Comparison of ENCODE assay signal across 9 mouse cellular contexts in genomic region chr15:97664981-97665668, GRCm38 (mm10). TPM values are rescaled to one million over a fixed set of nuclear protein-coding genes. Genes with fewer than 3 reads are reported as not detected.
DNase-seq lines count a peak whose midpoint lies in the region; ATAC-seq and TF ChIP-seq lines count a peak whose summit lies in the region.
"Had no signal": no experiment of that assay in that cellular context is flagged by ENCODE, and none has a peak within 500 bp of the region (broad histone marks: within the 10 kb centered on the region; RNA-seq: fewer than 3 reads in every experiment).

No protein-coding gene starts in this region.

- TF ChIP-seq CTCF in intestine, postnatal 0 days (IDR thresholded peaks at IDR 0.05; ENCODE audit: low read depth): peak; percentile 76
- TF ChIP-seq CTCF in C2C12 (IDR thresholded peaks at IDR 0.05; ENCODE audit: control insufficient read depth, insufficient read depth, insufficient read length): peak; percentile 46
- TF ChIP-seq CTCF in liver, embryonic 14.5 days (IDR thresholded peaks at IDR 0.05; ENCODE audit: low read depth): peak; percentile 82

- intact Hi-C loops in gastrocnemius, postnatal 36 days (cut with DNase I): no loop called here

- no peaks in the 10 kb centered on the region for H3K4me1 ChIP-seq in intestine, postnatal 0 days (replicated peaks; ENCODE audit: control insufficient read depth, insufficient read depth, low read length)
- no peaks in the 10 kb centered on the region for H3K4me1 ChIP-seq in intestine, embryonic 15.5 days (replicated peaks)
- no peaks in the 10 kb centered on the region for H3K4me1 ChIP-seq in liver, embryonic 14.5 days (replicated peaks; ENCODE audit: control insufficient read depth in 2 of 2, insufficient read depth in 2 of 2, low read length in 1 of 2)
- H3K4me1 ChIP-seq: lung, embryonic 15.5 days had no signal

- H3K79me3 ChIP-seq in C2C12 (ENCODE audit: low read depth): no peaks in the 10 kb centered on the region

- no peaks in the 10 kb centered on the region for H3K79me2 ChIP-seq in C2C12 (ENCODE audit: control insufficient read depth, insufficient read depth)

- H3K27ac ChIP-seq in intestine, postnatal 0 days (ENCODE audit: low read depth, low read length): no peak overlapping the region
- no peak overlapping the region for H3K27ac ChIP-seq in intestine, embryonic 15.5 days
- H3K27ac ChIP-seq in liver, embryonic 14.5 days: no peak overlapping the region
- H3K27ac ChIP-seq: lung, embryonic 15.5 days had no signal

- no peak overlapping the region for H3K4me2 ChIP-seq in intestine, postnatal 0 days (replicated peaks; ENCODE audit: low read depth)
- H3K4me2 ChIP-seq in intestine, embryonic 15.5 days (replicated peaks): no peak overlapping the region
- no peak overlapping the region for H3K4me2 ChIP-seq in liver, embryonic 14.5 days (ENCODE audit: low read depth)
- H3K4me2 ChIP-seq: lung, embryonic 15.5 days had no signal

- no peak overlapping the region for H3K9ac ChIP-seq in intestine, postnatal 0 days (ENCODE audit: low read depth, low read length)
- H3K9ac ChIP-seq in intestine, embryonic 15.5 days: no peak overlapping the region
- H3K9ac ChIP-seq in liver, embryonic 14.5 days (replicated peaks): no peak overlapping the region
- H3K9ac ChIP-seq: lung, embryonic 15.5 days had no signal

- ATAC-seq in intestine, postnatal 0 days: no peak
- no peak for ATAC-seq in intestine, embryonic 15.5 days
- no peak for ATAC-seq in liver, embryonic 14.5 days (ENCODE audit: insufficient read depth)

- 64% methylated on average over 16 of the region's 16 CpGs for WGBS in intestine, postnatal 0 days
- WGBS in intestine, embryonic 15.5 days: 64% methylated on average over 16 of the region's 16 CpGs
- WGBS in liver, embryonic 14.5 days (ENCODE audit: insufficient replicate concordance): 48% methylated on average over 16 of the region's 16 CpGs

- no peaks in the 10 kb centered on the region for H3K27me3 ChIP-seq in intestine, postnatal 0 days (replicated peaks; ENCODE audit: control insufficient read depth, insufficient read depth, low read length)
- H3K27me3 ChIP-seq in intestine, embryonic 15.5 days (replicated peaks): no peaks in the 10 kb centered on the region
- H3K27me3 ChIP-seq in C2C12 (ENCODE audit: control insufficient read depth, insufficient read depth, insufficient read length): peaks cover 3% of the 10 kb centered on the region
- H3K27me3 ChIP-seq in liver, embryonic 14.5 days (ENCODE audit: control insufficient read depth, insufficient read depth, low read length): no peaks in the 10 kb centered on the region
- H3K27me3 ChIP-seq: lung, embryonic 15.5 days had no signal

- no peak for TF ChIP-seq EP300 in liver, embryonic 14.5 days (IDR thresholded peaks at IDR 0.05; ENCODE audit: low read depth)

- DNase-seq in NIH3T3 (ENCODE audit: low read depth): peak; percentile 55
- DNase-seq in liver, embryonic 14.5 days (ENCODE audit: low read depth in 3 of 3, low spot score in 3 of 3): peak; percentile 22 to 44 (median 35)
- DNase-seq in right cerebral cortex, postnatal 14 days: no peak
- no peak for DNase-seq in adrenal gland, postnatal 25 days
- no peak for DNase-seq in gastrocnemius, postnatal 36 days

- H3ac ChIP-seq in C2C12 (ENCODE audit: control insufficient read depth, insufficient read length, low read depth): no peak overlapping the region

- no peaks in the 10 kb centered on the region for H3K36me3 ChIP-seq in intestine, postnatal 0 days (ENCODE audit: control insufficient read depth, insufficient read depth)
- H3K36me3 ChIP-seq in intestine, embryonic 15.5 days: no peaks in the 10 kb centered on the region
- H3K36me3 ChIP-seq in C2C12 (ENCODE audit: control insufficient read depth, insufficient read depth): no peaks in the 10 kb centered on the region
- H3K36me3 ChIP-seq in liver, embryonic 14.5 days (replicated peaks; ENCODE audit: control insufficient read depth, insufficient read depth, low read depth): no peaks in the 10 kb centered on the region
- H3K36me3 ChIP-seq: lung, embryonic 15.5 days had no signal

- H3K9me3 ChIP-seq in intestine, postnatal 0 days (ENCODE audit: control insufficient read depth): no peaks in the 10 kb centered on the region
- H3K9me3 ChIP-seq in intestine, embryonic 15.5 days: no peaks in the 10 kb centered on the region
- H3K9me3 ChIP-seq in liver, embryonic 14.5 days (ENCODE audit: control insufficient read depth, low read length): no peaks in the 10 kb centered on the region
- H3K9me3 ChIP-seq: lung, embryonic 15.5 days had no signal

- no peak overlapping the region for H3K4me3 ChIP-seq in intestine, postnatal 0 days (ENCODE audit: low read depth, low read length)
- no peak overlapping the region for H3K4me3 ChIP-seq in intestine, embryonic 15.5 days (replicated peaks)
- no peak overlapping the region for H3K4me3 ChIP-seq in C2C12 (ENCODE audit: insufficient read depth, poor library complexity, severe bottlenecking)
- H3K4me3 ChIP-seq in liver, embryonic 14.5 days (ENCODE audit: insufficient read depth in 1 of 2, low read depth in 2 of 2, low read length in 2 of 2): no peak overlapping the region
- H3K4me3 ChIP-seq: lung, embryonic 15.5 days had no signal

TF ChIP-seq in C2C12, 6 proteins besides CTCF, POLR2A, EP300 and RAD21:
- TF ChIP-seq FOSL1 (IDR thresholded peaks at IDR 0.05; ENCODE audit: insufficient read depth, low read length, poor library complexity, severe bottlenecking) (no peak), MYOG (IDR thresholded peaks at IDR 0.05; ENCODE audit: control insufficient read depth, extremely low read depth, insufficient read length) (no peak), CEBPB (IDR thresholded peaks at IDR 0.05; ENCODE audit: low read depth) (no peak), MAX (IDR thresholded peaks at IDR 0.05) (no peak), USF1 (IDR thresholded peaks at IDR 0.05; ENCODE audit: low read depth) (no peak), MYOD1 (IDR thresholded peaks at IDR 0.05; ENCODE audit: control insufficient read depth, insufficient read length, low read depth) (no peak)

RNA-seq across cellular contexts. Expression of gene Rpap3, which starts 40.5 kb away (rescaled TPM):
- 11.8 and 12.0 TPM in 2 replicates for polyA plus RNA-seq in intestine, postnatal 0 days (2015; fragmentation: Nextera tagmentation; extraction: Ambion mirVana)
- polyA plus RNA-seq in intestine, embryonic 15.5 days (2015; fragmentation: Nextera tagmentation; extraction: Ambion mirVana): 19.8 and 24.0 TPM in 2 replicates
- polyA plus RNA-seq in C2C12 (2012; fragmentation: generic; extraction: Trizol): 16.4 TPM
- 3.4 and 6.8 TPM in 2 replicates for polyA plus RNA-seq in liver, embryonic 14.5 days (2012; rRNA removed)
- polyA plus RNA-seq in liver, embryonic 14.5 days (2014; fragmentation: Nextera tagmentation; extraction: Ambion mirVana): 11.2 and 11.4 TPM in 2 replicates
- total RNA-seq in adrenal gland, postnatal 25 days (2021): 20.1 and 25.4 TPM in 2 replicates
- total RNA-seq in gastrocnemius, postnatal 36 days (2021): 10 to 100 TPM in 1 of 2 experiments, 1 to 10 TPM in 1; 9.8 to 12.4 TPM

Comparison
In these comparisons a context has a peak if more than half of its experiments do, and no peak if none do; other contexts are left out.
1. DNase-seq: peak in NIH3T3 (single experiment) and liver, embryonic 14.5 days (3 of 3); none in right cerebral cortex, postnatal 14 days (single experiment), adrenal gland, postnatal 25 days (single experiment) and gastrocnemius, postnatal 36 days (0 of 2).
2. Peak in every context shown above with its lines, with median percentiles within 50 percentile points of each other: CTCF ChIP-seq.